Mouse (Mus musculus): ENCODE measurements around the gene Iqschfp.

GRCm38 (mm10) chr3:68621971-68622370 is 729.9 kb downstream of the Iqschfp start:
- no peak for TF ChIP-seq CTCF (IDR thresholded peaks at IDR 0.05)
- no peak for TF ChIP-seq EP300 (IDR thresholded peaks at IDR 0.05)

Measured in lung, postnatal 0 days (tissue).